ENCODE assay signal across 8 mouse cellular contexts in the genomic region with DNA sequence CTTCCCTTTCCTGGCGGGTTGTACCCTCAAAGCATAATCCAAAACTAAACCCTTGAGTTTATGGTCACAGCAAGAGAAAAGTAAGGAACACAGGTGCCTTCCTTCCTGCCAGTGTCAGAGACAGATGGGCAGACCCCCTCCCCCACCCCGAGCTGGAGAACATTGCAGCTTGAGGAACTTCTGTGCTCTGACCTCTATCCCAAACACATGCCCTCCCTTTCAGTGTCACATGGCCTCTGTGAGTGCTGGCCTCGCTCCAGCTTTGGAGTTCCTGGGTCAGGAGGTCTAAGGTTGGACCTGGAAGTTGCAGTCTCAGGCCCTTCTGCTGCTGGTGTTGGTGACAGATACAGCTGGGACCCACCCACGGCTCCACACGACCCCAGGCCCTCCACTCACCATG. TPM values are rescaled to one million over a fixed set of nuclear protein-coding genes. Genes with fewer than 3 reads are reported as not detected.
DNase-seq lines count a peak whose midpoint lies in the region; ATAC-seq and TF ChIP-seq lines count a peak whose summit lies in the region.
"Had no signal": no experiment of that assay in that cellular context is flagged by ENCODE, and none has a peak within 500 bp of the region (broad histone marks: within the 10 kb centered on the region; RNA-seq: fewer than 3 reads in every experiment).

No protein-coding gene starts in this region.

- DNase-seq in spleen, postnatal 36 days (ENCODE audit: low spot score in 2 of 2) = peak; percentile 24 to 39
- DNase-seq in spleen, postnatal 14 days (ENCODE audit: low spot score in 2 of 2) = no peak
- no peak for DNase-seq in intestine, embryonic 14.5 days (ENCODE audit: low spot score)
- DNase-seq in lung, adult 2 months = peak; percentile 57
- DNase-seq in thymus, postnatal 4 days = peak; percentile 65
- no peak for DNase-seq in cerebellum, adult 9-11 months
- no peak for DNase-seq in gastrocnemius, adult 8-10 months (ENCODE audit: low spot score in 2 of 2)

- 0 out of 2 replicates have a peak, but pooled peaks have one; percentile 6 for TF ChIP-seq POLR2A in lung, adult 2 months (IDR thresholded peaks at IDR 0.05; ENCODE audit: borderline replicate concordance, extremely low read depth, low read depth, low read length)

- H3K9ac ChIP-seq in intestine, embryonic 14.5 days (ENCODE audit: low read length) = no peak overlapping the region
- H3K9ac ChIP-seq: hindbrain, embryonic 15.5 days had no signal

- ATAC-seq in intestine, embryonic 14.5 days (replicated peaks; ENCODE audit: low FRiP score, low TSS enrichment, low read depth) = no peak

- no peaks in the 10 kb centered on the region for H3K27me3 ChIP-seq in intestine, embryonic 14.5 days (replicated peaks; ENCODE audit: control insufficient read depth, insufficient read depth, low read length)
- H3K27me3 ChIP-seq: hindbrain, embryonic 15.5 days had no signal

- H3K4me3 ChIP-seq in intestine, embryonic 14.5 days (ENCODE audit: low read depth, low read length) = no peak overlapping the region
- H3K4me3 ChIP-seq in lung, adult 2 months (replicated peaks; ENCODE audit: extremely low read depth, low read depth, low read length) = no peak overlapping the region
- H3K4me3 ChIP-seq: hindbrain, embryonic 15.5 days had no signal

- H3K36me3 ChIP-seq in intestine, embryonic 14.5 days (ENCODE audit: control insufficient read depth, insufficient read depth, low read length) = no peaks in the 10 kb centered on the region
- H3K36me3 ChIP-seq: hindbrain, embryonic 15.5 days had no signal

- 40% methylated on average over 5 of the region's 5 CpGs for WGBS in intestine, embryonic 14.5 days
- WGBS in lung, adult 2 months = 25% methylated on average over 5 of the region's 5 CpGs

- H3K27ac ChIP-seq in intestine, embryonic 14.5 days (ENCODE audit: low read depth) = 0 out of 2 replicates have a peak overlapping the region, but pooled peaks have one; percentile 38
- H3K27ac ChIP-seq: hindbrain, embryonic 15.5 days had no signal

- no peak for TF ChIP-seq CTCF in lung, adult 2 months (IDR thresholded peaks at IDR 0.05; ENCODE audit: insufficient read depth, low read length)

- H3K4me1 ChIP-seq in intestine, embryonic 14.5 days (replicated peaks; ENCODE audit: control insufficient read depth, insufficient read depth, low read length) = 0 out of 2 replicates have a peak, but pooled peaks cover 6% of the 10 kb centered on the region
- H3K4me1 ChIP-seq in lung, adult 2 months (ENCODE audit: control insufficient read depth, insufficient read depth, low read length) = peaks cover 6% of the 10 kb centered on the region; the same call in 1 of the 2 replicates

- no peak overlapping the region for H3K4me2 ChIP-seq in intestine, embryonic 14.5 days (ENCODE audit: low read length)
- H3K4me2 ChIP-seq: hindbrain, embryonic 15.5 days had no signal

- no peaks in the 10 kb centered on the region for H3K9me3 ChIP-seq in intestine, embryonic 14.5 days (ENCODE audit: control insufficient read depth, low read length)
- H3K9me3 ChIP-seq: hindbrain, embryonic 15.5 days had no signal

RNA-seq across cellular contexts. Expression of gene Kif23, which starts 14.2 kb away (rescaled TPM):
- polyA plus RNA-seq in intestine, embryonic 14.5 days (2014; fragmentation: Nextera tagmentation; extraction: Ambion mirVana) = 115 and 121 TPM in 2 replicates
- 1.7 and 3.0 TPM in 2 replicates for polyA plus RNA-seq in lung, adult 2 months (2012; rRNA removed)
- under 1 TPM in 2 of 4 experiments, not detected in 2; 0.46 to 0.68 TPM for total RNA-seq in gastrocnemius, adult 8-10 months (2022)

RNA-seq across cellular contexts. Expression of gene Rplp1, which starts 46.4 kb away (rescaled TPM):
- polyA plus RNA-seq in intestine, embryonic 14.5 days (2014; fragmentation: Nextera tagmentation; extraction: Ambion mirVana) = 1,834 and 1,981 TPM in 2 replicates
- polyA plus RNA-seq in lung, adult 2 months (2012; rRNA removed) = 6,011 and 7,617 TPM in 2 replicates
- 1,000 to 10,000 TPM; 1,384 to 1,601 (median 1,420) TPM for total RNA-seq in gastrocnemius, adult 8-10 months (2022)

Comparison
In these comparisons a context has a peak if more than half of its experiments do, and no peak if none do; other contexts are left out.
1. DNase-seq: peak in spleen, postnatal 36 days (2 of 2), lung, adult 2 months (single experiment) and thymus, postnatal 4 days (single experiment); none in spleen, postnatal 14 days (0 of 2), intestine, embryonic 14.5 days (single experiment), cerebellum, adult 9-11 months (single experiment) and gastrocnemius, adult 8-10 months (0 of 2).
2. RNA of gene Kif23, which starts 14.2 kb away (polyA plus RNA-seq): 115 to 121 TPM in intestine, embryonic 14.5 days; 1.7 to 3.0 TPM in lung, adult 2 months; every median in the first group is over 10 times any median in the second.